Mouse (Mus musculus) gastrocnemius, adult 18-20 months (tissue): ENCODE measurements at regions not wholly inside any gene's neighbourhood (a gene's known extent, or its start where the extent isn't known, plus 50 kb on each side); places are given as distances from the start of the nearest gene placed in this dataset.
"Not testable (repeated sequence)": the region's sequence is repeated elsewhere in the genome, so short reads cannot be mapped to it uniquely, and the experiment has no call there.

Source experiments
- DNase-seq: peaks from one replicate; pipeline ENCODE4 v3.0.0; 2021; ENCODE audit warnings: low spot score

DNA sequence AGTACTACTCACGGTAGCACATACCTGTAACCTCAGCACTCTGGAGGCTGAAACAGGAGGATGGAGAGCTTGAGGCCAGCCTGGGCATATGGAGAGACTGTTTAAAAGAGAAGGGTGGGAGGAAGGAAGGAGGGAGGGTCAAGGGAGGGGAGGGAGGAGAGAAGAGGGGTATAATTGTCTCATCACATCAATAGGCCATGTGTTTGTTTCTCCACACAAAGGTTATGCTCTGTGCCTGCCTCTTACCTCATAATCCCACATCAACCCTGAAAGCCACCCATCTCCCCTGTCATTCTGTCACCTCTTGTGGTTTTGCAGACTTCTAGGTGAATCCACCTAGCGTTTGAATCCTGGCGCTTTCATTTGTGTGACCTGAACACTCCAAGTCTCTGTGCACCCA is 210.3 kb downstream of the Trim29 start:
- DNase-seq: no peak

DNA sequence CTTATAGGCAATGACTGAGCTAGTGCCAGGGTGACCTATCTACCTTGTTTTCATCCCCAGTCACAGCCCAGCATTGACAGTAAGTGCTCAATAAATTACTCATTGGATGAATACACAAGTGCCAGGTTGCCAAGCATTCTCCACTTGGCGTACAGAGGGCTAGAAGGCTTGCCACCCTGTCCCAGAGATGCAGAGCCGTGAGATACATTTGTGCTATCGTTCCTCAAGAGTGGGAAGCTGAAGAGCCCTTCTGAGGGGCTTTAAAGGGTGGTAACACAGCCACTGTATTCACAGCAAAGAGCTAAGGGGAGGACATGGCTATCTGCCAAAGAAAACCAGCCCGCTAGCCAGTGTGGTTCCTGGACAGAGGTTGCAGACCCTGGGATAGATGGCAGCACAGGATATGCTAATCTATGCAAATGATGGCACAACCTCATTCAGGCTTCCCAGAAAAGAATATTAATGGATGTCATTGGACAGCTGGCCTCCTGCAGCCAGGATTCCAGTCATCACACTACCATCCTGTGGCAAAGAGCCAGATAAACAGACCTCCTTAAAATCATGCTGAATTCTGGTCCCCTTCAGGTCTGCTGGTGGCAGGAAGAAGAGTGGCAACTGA is 214.4 kb downstream of the Trim29 start:
- DNase-seq: no peak

DNA sequence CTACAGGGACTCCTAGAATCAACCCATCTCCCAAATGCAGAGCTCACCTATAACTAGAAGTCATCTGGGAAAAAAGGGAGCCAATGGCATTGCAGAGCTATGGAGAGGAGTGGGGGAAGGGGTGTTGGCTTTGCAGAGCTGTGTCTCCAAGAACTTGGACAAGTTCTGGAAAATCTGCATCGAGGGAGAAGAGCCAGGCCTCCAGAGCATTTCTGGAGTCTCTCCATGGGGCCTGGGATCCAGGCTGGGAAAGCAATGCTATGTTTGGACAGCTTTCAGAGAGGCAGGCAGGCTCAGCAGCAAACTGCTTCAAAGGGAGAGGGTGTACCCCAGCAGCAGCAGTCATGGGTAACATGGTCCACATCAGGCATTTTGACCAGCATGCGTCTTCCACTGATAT is 211.6 kb upstream of the Nectin1 start:
- no peak for DNase-seq

DNA sequence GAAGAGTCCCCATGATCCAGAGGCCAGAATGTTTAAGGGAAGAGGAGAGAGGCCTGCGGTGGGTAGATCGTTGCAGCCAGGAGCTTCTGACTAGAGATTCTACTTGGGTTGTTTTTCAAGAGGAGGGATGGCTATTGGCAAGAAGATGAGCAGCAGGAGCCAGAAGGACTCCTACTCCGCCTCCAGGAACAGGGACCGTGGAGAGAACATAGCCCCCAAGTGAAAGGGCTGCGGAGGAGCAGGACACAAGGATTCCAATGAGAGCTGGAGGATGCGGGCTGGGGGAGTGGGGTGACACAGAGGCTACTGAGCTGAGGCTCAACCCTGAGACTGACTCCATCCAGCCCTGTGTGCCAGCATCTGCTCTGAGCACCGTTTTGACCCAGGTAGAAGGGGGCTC is 207.8 kb upstream of the Nectin1 start:
- DNase-seq: no peak

DNA sequence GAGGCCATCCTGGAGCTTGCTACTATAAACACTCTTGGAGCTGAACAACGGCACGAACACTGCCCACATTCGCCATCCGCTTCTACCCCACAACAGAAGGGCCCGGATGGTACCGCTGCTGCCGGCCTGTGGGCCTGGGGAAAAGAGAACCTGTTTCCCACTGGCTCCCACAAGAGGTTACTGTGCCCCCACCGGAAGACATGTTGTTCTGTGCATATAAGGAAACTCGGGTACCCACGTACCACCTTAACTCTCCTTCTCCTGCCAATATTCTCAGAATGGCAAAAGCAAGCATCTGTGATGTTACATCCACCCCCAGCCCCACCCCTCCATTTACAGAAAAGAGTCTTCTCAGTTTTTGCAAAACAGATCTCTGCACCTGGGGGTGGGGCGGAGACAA is 206.7 kb upstream of the Nectin1 start:
- no peak for DNase-seq

DNA sequence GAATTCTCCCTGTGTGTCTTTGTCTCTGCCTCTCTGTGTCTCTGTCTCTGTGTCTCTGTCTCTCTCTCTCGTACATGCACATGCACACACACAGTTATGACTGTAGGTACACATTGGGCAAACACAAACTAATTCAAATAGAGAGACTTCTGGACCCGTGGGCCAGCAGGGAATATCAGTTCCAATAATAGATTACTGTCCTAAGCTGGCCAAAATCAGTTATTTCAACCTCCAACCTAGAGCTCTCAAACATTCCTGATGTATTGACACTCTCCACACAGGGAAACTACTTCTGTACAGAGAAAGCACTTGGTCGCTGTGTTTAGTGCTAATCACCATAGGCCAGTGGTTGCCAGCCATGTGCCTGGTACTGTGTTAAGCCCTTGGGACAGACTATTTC is 203.7 kb upstream of the Nectin1 start:
- no peak for DNase-seq

DNA sequence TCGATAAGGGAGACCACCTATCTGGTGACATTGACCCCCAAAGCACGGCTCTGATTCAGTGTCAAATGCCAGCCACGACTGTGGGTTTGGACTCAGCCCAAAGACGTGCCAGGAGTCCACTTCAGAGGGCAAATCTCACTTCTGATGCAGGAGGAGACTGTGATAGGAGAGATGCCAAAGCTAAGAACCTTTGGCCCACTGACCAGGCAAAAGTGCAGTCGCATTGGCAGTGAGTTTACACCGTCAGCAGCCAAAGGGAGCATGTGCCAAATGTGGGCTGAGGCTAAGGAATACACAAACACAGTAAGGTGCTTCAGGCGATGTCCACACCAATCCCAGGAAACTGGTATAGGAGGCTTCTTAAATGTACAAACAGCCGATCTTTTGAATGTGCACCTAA is 202.6 kb upstream of the Nectin1 start:
- DNase-seq: no peak

DNA sequence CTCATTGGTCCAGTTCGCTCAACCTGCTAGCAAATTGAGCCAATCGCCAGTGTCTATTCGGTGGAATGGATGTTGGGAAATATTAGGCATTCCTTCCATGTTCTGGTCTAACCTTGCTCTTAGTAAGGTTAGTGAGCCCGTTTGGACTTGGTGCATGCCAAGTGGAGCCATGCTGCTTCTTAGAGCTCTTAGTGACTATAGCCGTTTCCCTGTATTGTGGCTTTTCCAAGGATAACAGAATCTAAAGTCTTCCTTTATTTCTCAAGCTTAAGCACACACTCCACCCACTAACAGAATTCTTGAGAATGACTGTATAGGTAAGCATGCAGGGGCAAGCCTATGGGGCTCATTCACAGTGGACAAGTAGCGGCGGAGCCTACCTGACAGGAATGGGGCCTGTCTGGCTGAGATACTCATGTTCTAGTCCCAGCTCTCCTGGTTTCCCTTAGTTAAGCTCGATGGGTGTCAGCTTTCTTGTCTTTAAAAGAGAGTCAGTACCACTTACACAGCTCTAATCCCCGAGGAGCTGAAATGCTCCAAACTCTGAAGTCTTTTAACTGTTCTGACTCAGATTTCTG is 201.6 kb upstream of the Nectin1 start:
- DNase-seq: no peak

DNA sequence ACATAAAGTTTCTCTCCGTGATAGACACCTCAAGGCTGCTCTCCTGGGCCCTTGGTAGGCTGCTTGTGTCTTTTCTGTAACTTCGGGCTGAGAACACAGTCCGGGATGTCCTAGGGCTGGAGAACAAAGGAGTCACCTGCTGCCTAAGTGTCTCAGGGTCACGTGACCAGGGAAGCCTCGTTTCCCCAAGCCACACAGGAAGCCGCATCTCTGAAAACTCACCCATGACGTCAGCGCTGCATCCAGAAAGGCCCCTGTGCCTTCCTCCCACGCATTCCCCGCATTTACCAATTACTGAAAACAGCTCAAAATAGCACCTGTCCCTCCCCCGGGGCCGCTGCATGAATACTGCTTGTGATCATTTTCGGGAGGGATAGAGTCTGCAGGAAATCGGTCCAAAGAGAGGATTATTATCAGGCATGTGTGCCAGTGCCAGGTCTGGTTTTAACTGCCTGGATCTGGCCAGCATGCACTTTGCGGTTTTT is 198.7 kb upstream of the Nectin1 start:
- DNase-seq: no peak

DNA sequence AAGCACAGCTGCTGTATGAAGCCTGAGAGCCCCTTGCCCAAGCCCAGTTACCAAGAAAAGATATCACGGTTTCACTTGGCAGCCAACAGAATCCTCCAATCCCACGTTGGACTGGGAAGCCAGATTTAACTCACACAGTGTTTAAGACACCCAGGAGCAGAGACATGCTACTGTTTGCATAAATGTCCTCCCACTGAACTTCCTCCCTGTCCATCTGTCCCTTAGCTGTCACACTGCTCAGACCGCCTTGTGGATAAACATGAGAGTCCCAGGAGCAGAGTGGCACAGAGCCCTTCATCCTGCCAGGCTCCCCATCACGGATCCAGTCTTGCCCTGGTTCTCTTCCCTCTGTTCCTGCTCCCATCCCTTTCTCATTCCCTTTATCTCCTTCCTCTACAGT is 194.9 kb upstream of the Nectin1 start:
- peak; percentile 49 for DNase-seq

DNA sequence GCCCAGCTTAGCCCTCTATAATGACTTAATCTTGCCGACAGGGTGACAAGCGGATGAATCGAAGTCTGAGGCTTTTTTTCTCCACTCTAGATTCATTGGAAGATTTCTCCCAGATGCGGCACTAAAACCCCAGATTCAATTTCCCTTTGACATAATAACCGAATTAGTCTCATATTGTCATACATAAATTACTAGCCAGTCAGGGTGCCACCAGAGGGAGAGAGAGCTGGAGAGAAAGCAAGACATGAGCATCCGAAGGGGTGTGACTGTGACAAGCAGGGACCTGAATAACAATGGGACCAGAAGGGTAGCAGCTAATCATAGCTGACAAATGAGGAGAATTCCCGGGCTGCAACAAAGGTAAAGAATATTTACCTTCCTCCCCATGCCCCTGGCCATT is 194.5 kb upstream of the Nectin1 start:
- no peak for DNase-seq

DNA sequence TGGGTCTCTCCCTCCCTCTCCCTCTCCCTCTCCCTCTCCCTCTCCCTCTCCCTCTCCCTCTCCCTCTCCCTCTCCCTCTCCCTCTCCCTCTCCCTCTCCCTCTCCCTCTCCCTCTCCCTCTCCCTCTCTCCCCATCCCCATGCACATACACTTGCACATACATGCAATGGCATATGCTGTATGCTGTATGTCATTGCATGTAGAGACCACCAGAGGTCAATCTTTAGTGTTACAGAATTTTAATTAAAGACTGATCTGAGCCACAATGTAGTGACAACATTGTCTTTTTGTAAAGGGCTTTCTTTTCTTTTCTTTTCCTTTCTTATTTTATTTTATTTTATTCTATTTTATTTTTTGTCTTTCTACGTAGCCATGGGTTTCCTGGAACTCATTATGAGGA is 191.0 kb upstream of the Nectin1 start:
- DNase-seq: not testable (repeated sequence)

DNA sequence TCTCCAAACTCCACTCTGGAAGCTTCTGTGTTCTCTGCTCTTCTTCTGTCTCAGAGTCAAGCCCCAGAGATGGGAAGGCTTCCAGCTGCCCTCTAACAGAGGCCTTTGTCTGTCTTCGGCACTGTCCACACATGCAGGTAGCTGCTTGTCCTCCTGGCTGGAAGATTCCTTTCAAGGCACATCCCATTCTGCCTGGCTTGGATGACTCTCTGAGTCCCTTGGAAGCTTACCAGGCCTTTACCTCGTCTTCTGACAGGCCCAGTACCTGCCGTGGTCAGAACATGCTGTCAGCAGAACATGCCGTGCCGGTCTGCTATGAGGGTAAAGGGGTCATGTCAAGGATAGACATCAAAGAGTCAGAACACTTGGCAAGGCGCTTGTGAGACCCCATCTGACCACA is 181.8 kb upstream of the Nectin1 start:
- DNase-seq: no peak

DNA sequence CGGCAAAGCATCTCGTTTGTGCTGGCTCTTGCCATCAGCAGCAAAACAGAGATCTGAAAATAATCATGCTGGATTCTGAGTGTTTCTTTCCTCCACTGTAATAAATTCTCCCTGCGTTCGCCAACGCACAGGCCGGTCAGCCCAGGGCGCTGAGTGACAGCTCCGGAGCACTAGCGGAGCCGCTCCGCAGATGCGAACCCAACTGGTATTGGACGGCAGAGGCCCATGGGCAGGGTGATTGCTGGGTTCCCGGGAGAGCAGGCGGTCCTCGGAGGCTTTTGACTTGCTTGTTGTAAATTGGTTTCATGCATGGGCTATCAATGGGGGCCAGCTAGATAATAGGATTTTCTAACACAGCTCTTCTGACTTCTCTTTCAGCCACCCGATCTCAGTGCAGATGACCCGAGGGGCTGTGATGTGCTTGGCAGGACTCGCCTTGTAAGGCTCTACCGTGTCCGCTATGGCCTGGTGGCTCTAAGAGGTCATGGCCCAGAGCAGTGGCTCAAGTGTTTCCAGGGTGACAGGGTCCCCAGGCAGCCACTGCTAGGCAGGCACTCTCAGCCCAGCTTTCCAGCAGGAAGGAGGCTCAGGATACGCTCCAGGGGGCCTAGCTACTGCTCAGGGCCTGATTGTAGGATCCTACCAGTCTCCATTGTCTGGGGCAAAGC is 179.4 kb upstream of the Nectin1 start:
- no peak for DNase-seq

DNA sequence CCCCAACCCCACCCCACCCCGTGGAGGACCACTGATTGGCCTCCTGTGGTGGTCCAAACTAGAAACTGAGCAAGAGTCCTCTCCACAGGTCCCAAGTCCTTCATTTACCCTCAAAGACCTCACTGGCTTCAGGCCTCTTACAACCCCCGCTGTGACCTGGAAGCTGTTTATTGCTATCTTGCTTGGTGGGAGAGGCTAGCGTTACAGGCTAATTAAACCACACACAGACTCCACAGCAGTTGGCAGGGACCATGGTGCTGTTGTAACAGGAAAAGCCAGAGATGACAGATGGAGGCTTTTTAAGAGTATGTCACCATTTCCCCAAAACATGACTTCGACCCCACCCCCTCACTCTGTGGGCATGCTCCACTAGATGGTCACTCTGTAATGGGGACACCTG is 174.9 kb upstream of the Nectin1 start:
- DNase-seq: no peak

DNA sequence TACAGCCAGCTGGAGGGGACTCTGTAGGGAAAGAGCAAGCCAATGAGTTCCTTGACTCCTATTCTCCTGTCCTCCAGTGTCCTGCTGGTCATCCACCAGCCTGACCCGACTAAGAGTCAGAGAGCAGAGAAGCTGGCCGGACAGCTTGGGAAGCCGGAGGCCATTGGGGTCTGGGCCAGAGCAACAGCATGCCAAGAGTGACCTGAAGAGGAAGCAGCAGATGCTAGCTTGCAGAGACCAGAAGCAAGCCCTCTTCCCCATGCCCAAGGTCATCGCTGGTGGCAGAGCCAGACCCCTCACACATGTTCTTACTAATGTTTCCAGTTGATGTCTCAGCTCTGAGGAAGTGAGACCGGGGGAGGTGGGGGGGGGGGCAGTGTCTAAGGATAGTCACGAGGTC is 172.7 kb upstream of the Nectin1 start:
- no peak for DNase-seq

DNA sequence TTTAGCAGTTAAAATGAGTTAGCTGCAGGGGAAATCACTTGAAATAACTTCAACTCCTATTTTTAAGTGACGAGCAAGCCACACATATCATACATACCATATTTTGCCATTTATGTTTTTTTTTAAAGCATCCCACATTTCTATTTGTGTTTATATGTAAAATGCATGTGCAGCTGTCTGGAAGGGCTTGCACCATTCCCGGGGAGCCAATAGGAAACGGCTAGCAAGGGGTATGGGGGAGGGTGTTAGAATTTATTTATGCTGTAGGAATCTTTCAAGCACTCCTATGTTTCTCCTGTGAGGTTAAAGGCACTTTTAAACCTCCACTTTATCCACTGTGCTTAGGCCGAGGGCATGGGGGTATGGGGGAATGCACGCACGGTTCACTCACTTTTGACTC is 168.1 kb upstream of the Nectin1 start:
- no peak for DNase-seq

DNA sequence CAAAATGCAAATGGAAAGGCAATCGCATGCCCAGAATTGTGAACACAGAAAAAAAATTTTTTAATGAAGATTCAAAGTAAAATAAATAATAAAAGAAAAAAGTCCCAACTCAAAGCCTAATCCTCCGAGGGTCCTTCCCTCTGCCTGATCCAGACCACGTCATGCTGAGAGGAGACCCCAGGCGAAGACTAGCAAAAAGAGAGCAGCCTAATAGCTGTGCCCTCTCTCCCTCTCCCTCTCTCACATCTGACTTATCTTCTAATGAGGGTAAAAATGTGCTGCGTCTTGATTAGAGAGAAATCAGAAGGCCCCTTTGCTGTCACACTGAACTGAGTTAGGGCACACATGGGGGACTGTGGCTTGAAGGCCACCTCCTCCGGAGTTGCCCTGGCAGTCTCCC is 163.1 kb upstream of the Nectin1 start:
- no peak for DNase-seq

DNA sequence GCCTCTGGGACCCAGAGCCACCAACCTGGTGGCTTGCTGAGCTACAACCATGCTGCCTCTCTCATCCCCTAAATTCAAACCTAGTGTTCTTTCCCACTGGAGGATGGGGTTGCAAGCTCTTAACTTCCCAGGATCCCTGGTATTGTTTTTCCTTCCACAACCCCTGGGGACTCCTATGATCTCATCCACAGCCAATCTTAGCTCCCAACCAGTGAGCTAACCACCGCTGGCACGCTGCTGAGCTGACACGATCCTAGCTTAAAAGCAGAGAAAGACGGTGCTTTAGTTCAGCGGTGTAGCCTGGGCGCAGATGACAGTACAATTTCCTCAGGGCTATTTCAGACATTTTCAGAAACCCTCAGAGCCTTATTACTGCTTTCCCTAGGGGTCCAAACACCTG is 158.2 kb upstream of the Nectin1 start:
- DNase-seq: peak; percentile 64

DNA sequence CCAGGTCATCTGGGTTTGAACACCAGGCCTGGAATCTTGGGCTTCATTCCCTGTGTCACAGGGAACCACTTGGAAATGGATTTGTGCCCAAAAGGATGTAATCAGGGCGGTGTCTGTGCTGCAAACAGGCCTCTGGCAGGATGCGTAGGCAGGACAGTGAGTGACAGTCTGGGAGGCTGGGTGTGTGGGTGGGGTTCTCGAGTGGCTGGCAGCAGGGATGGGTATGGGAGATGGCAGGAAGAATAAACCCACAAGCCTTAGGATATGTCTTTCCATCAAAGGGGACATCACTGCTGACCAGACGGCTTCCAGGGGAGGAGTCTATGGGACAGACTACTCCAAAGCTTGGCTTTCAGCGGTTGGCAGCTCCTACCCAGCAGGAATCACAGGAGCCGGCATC is 150.5 kb upstream of the Nectin1 start:
- DNase-seq: no peak

DNA sequence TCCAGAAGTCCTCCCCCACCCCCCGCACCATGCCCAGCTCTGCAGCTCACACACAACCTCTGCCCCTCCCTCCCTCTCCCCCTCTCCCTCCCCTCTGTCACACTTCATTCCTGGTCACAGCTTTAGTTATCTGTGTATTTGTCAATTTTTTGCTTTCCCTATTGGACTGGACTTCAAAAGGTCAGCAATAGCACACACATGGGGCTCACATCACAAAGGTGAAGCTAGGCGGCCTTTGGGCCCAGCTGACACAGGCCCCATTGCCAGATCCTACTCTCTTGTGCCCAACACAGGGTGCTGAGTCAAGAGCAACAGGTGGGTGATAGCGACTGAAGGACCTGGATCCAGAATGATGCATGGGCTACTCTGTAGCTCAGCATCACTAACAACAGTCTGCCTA is 149.0 kb upstream of the Nectin1 start:
- DNase-seq: no peak

DNA sequence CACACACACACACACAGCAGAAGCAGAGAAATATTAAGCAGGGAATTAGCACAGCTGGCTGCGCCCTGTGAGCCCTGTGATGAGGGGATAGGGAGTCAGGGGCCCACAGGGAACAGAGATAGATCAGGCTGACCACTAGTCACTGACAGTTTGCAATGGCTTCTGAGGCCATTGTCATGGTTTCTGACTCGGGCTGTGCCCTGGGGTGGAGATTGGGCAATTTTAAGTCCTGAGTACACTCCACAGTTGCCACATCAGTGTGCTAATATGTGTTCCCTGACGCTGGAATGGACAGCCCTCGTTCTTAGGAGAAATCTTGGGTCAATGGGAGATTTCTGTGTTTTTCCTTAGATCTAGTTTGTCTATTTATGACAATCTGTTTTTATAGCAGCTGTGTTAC is 148.3 kb upstream of the Nectin1 start:
- DNase-seq: no peak

DNA sequence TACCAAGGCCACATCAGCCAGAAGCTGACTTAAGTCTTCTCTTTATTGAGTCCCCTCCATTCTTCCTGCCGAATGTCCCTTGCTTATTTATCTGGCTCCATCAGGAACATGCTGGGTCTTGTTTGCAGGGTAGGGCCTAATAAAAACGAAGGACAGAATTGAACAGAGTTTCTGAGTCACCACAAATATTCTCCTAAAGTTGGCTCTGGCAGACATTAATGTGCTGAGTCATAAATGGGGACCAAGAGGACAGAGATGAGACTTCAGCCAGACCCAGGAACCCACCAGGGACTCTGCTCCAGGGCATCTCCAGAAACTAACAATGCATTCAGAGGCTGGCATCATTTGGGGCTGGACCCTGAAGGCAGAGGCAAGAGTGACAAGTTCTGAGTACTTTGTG is 143.4 kb upstream of the Nectin1 start:
- no peak for DNase-seq
